21 mouse cellular contexts compared by ENCODE assay signal in the genomic region with DNA sequence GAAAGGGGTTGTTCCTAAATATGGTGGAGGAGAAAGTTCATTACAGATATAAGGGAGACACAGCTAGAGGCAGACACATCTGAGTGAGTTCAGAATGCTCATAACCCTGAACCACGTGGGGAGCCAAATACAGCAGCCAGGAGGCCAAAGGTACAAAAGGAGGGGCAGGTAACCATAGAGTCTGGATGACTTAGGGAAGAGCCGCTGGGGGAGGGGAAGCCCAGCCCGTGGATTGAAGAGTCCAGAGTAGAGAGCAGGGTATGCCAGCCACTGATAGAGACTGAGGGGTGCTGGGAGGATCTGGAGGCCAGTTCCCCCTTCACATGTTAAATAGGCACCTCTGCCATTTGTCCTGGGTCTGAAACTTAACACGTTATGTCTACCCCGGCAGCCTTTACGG. TPM values are rescaled to one million over a fixed set of nuclear protein-coding genes. Genes with fewer than 3 reads are reported as not detected.
DNase-seq lines count a peak whose midpoint lies in the region; TF ChIP-seq lines count a peak whose summit lies in the region.
"Had no signal": no experiment of that assay in that cellular context is flagged by ENCODE, and none has a peak within 500 bp of the region (broad histone marks: within the 10 kb centered on the region; RNA-seq: fewer than 3 reads in every experiment).

No protein-coding gene starts in this region.

- no peak for TF ChIP-seq POLR2A in myocyte (IDR thresholded peaks at IDR 0.05; ENCODE audit: insufficient read length, low read depth)
- TF ChIP-seq POLR2A in thymus, adult 2 months (IDR thresholded peaks at IDR 0.05; ENCODE audit: control insufficient read depth, extremely low read depth, insufficient read depth, low read length, poor library complexity), result no peak

- TF ChIP-seq CTCF in thymus, adult 2 months (IDR thresholded peaks at IDR 0.05; ENCODE audit: borderline replicate concordance, control insufficient read depth, extremely low read depth, insufficient read depth, low read length, poor library complexity), result no peak

- 83% methylated on average over 6 of the region's 6 CpGs for WGBS in thymus, adult 2 months

- no peak overlapping the region for H3K4me3 ChIP-seq in myocyte
- H3K4me3 ChIP-seq in thymus, adult 2 months (ENCODE audit: control insufficient read depth, insufficient read depth, low read length), result no peak overlapping the region
- H3K4me3 ChIP-seq: embryonic facial prominence, embryonic 12.5 days; forebrain, embryonic 10.5 days; midbrain, embryonic 12.5 days; neural tube, embryonic 13.5 days had no signal

- no peak overlapping the region for H3K27ac ChIP-seq in thymus, adult 2 months (ENCODE audit: control insufficient read depth, insufficient read depth, low read length)
- H3K27ac ChIP-seq: embryonic facial prominence, embryonic 12.5 days; forebrain, embryonic 10.5 days; midbrain, embryonic 12.5 days; neural tube, embryonic 13.5 days had no signal

- H3K36me3 ChIP-seq in myocyte (ENCODE audit: control insufficient read depth, insufficient read depth), result no peaks in the 10 kb centered on the region
- H3K36me3 ChIP-seq in thymus, adult 2 months (ENCODE audit: control insufficient read depth, insufficient read depth, low read length), result no peaks in the 10 kb centered on the region
- H3K36me3 ChIP-seq: embryonic facial prominence, embryonic 12.5 days; forebrain, embryonic 10.5 days; midbrain, embryonic 12.5 days; neural tube, embryonic 13.5 days had no signal

- peak; percentile 73 for DNase-seq in heart, adult 11 months
- DNase-seq in heart, adult 9 months (ENCODE audit: low spot score in 2 of 2), result no peak
- DNase-seq in kidney, adult 8-10 months, result peak; percentile 80 to 86
- peak; percentile 35 for DNase-seq in liver
- DNase-seq in thymus, adult 2 months, result no peak
- DNase-seq in left cerebral cortex, adult 18-20 months (ENCODE audit: low spot score in 2 of 2), result no peak
- DNase-seq in frontal cortex, postnatal 10 days (ENCODE audit: low spot score in 2 of 2), result no peak
- DNase-seq: cerebellum, postnatal 14 days; retina, postnatal 1 day; spleen, adult 18-20 months had no signal

- H3ac ChIP-seq in myocyte (ENCODE audit: control insufficient read depth, insufficient read length), result no peak overlapping the region

- peak overlapping the region; percentile 26 for H3K4me2 ChIP-seq in myocyte (ENCODE audit: low read depth)
- H3K4me2 ChIP-seq: embryonic facial prominence, embryonic 12.5 days; midbrain, embryonic 12.5 days; neural tube, embryonic 13.5 days had no signal

- no peaks in the 10 kb centered on the region for H3K27me3 ChIP-seq in myocyte (ENCODE audit: control insufficient read depth, insufficient read depth, insufficient read length)
- no peaks in the 10 kb centered on the region for H3K27me3 ChIP-seq in thymus, adult 2 months (ENCODE audit: control insufficient read depth, insufficient read depth, low read length)
- H3K27me3 ChIP-seq: embryonic facial prominence, embryonic 12.5 days; midbrain, embryonic 12.5 days; neural tube, embryonic 13.5 days had no signal

- no peaks in the 10 kb centered on the region; the same call in 1 of the 2 replicates for H3K4me1 ChIP-seq in thymus, adult 2 months (replicated peaks; ENCODE audit: control insufficient read depth, insufficient read depth, low read length)
- H3K4me1 ChIP-seq: embryonic facial prominence, embryonic 12.5 days had no signal

- no peaks in the 10 kb centered on the region for H3K79me2 ChIP-seq in myocyte (ENCODE audit: control insufficient read depth, insufficient read depth)

TF ChIP-seq in myocyte, 11 proteins besides CTCF, POLR2A, EP300 and RAD21:
- no peak for TF ChIP-seq CEBPB (IDR thresholded peaks at IDR 0.05; ENCODE audit: insufficient read depth, poor library complexity, severe bottlenecking)

RNA-seq across cellular contexts. Expression of a gene that starts 28.7 kb away (rescaled TPM):
- not detected for polyA plus RNA-seq in myocyte (2012; fragmentation: generic; extraction: Trizol)
- polyA plus RNA-seq in thymus, adult 2 months (2012; rRNA removed), result 0.39 TPM in 1 of 2 replicates, not detected in the other
- not detected for total RNA-seq in left cerebral cortex, adult 18-20 months (2021)
- total RNA-seq: adrenal gland, postnatal 10 days; gastrocnemius, adult 8-10 months; heart, postnatal 14 days; layer of hippocampus, adult 18-20 months; left cerebral cortex, postnatal 25 days had no signal
- polyA plus RNA-seq: embryonic facial prominence, embryonic 12.5 days; forebrain, embryonic 10.5 days; lung, embryonic 16.5 days; midbrain, embryonic 12.5 days; neural tube, embryonic 13.5 days had no signal

RNA-seq across cellular contexts. Expression of a gene that starts 29.5 kb away (rescaled TPM):
- 36.0 TPM for polyA plus RNA-seq in myocyte (2012; fragmentation: generic; extraction: Trizol)
- polyA plus RNA-seq in thymus, adult 2 months (2012; rRNA removed), result 35.9 and 40.7 TPM in 2 replicates
- 10 to 100 TPM; 63.1 to 65.1 TPM for total RNA-seq in left cerebral cortex, adult 18-20 months (2021)

Comparison
In these comparisons a context has a peak if more than half of its experiments do, and no peak if none do; other contexts are left out.
1. DNase-seq: peak in heart, adult 11 months (single experiment), kidney, adult 8-10 months (2 of 2) and liver (single experiment); none in heart, adult 9 months (0 of 2), thymus, adult 2 months (single experiment), left cerebral cortex, adult 18-20 months (0 of 2) and frontal cortex, postnatal 10 days (0 of 2).